Mouse (Mus musculus) heart, postnatal 0 days (tissue): ENCODE data around the gene Gm9045. TPM values are rescaled to one million over a fixed set of nuclear protein-coding genes. Genes with fewer than 3 reads are reported as not detected.
A peak's percentile ranks its signal among the peaks of the same experiment; 100 is the strongest.
"Not testable (repeated sequence)": the region's sequence is repeated elsewhere in the genome, so short reads cannot be mapped to it uniquely, and the experiment has no call there.

Experiments
- ATAC-seq: fragments of 200-750 bp; cut with Nextera tagmentation; 2 replicates; pipeline ENCODE4 v1.8.0; 2017; ENCODE audit warnings: low read depth, moderate number of reproducible peaks, moderate library complexity; ENCODE audit not compliant: insufficient read depth
- DNase-seq: peaks from one replicate; pipeline ENCODE4 v3.0.0-alpha.2; 2016; ENCODE audit warnings: low spot score
- H3K27ac ChIP-seq: fragments of 300-500 bp; sonication (generic); 2 replicates; pipeline ENCODE4 v1.5.1; 2014; ENCODE audit warnings: low read depth, mild to moderate bottlenecking
- H3K27me3 ChIP-seq: fragments of 300-500 bp; sonication (generic); 2 replicates; pipeline ENCODE4 v1.6.1; 2014; ENCODE audit warnings: low read length, mixed read lengths; ENCODE audit not compliant: control insufficient read depth, insufficient read depth
- H3K36me3 ChIP-seq: fragments of 300-500 bp; sonication (generic); replicated peaks from 2 replicates; pipeline ENCODE4 v1.6.1; 2014; ENCODE audit warnings: low read length, mixed read lengths; ENCODE audit not compliant: control insufficient read depth, insufficient read depth
- H3K4me1 ChIP-seq: fragments of 300-500 bp; sonication (generic); 2 replicates; pipeline ENCODE4 v1.6.1; 2014; ENCODE audit warnings: antibody characterized with exemption; ENCODE audit not compliant: control insufficient read depth, insufficient read depth
- H3K4me2 ChIP-seq: fragments of 300-500 bp; sonication (generic); 2 replicates; pipeline ENCODE4 v1.6.1; 2014; ENCODE audit warnings: low read depth, mild to moderate bottlenecking, low read length, moderate library complexity
- H3K4me3 ChIP-seq: fragments of 300-500 bp; sonication (generic); 2 replicates; pipeline ENCODE4 v1.5.1; 2014; ENCODE audit warnings: low read depth, low read length
- H3K9ac ChIP-seq: fragments of 300-500 bp; sonication (generic); replicated peaks from 2 replicates; pipeline ENCODE4 v1.6.1; 2014; ENCODE audit warnings: low read depth, low read length, mixed read lengths
- H3K9me3 ChIP-seq: fragments of 300-500 bp; sonication (generic); replicated peaks from 2 replicates; pipeline ENCODE4 v1.6.1; 2016; ENCODE audit warnings: low read length; ENCODE audit not compliant: control insufficient read depth
- CTCF ChIP-seq: IDR thresholded peaks from 2 replicates; pipeline ENCODE4 v1.5.1; 2016; ENCODE audit warnings: antibody characterized with exemption, control low read depth, low read depth
- EP300 ChIP-seq: IDR thresholded peaks from 2 replicates; pipeline ENCODE4 v1.6.1; 2016; ENCODE audit warnings: antibody characterized with exemption, low read depth
- WGBS: fragments of 180-500 bp; shearing (Covaris S2); extraction: QIAGEN DNeasy Blood & Tissue Kit; methylation state at CpG from one replicate; pipeline ENCODE4 v1.1.7; 2014; 5-methylcytosine and 5-hydroxymethylcytosine counted together
- polyA plus RNA-seq: library from polyadenylated mRNA; unstranded; fragments of >200 nt; fragmentation: Nextera tagmentation; extraction: Ambion mirVana; gene quantifications from 2 replicates; pipeline ENCODE4 v1.2.1, GENCODE M21; 2015
- total RNA-seq: library from RNA; depleted of rRNA; stranded (reverse); fragments of >200 nt; gene quantifications from 2 replicates; pipeline ENCODE4 v1.2.3, GENCODE M21; 2014; ENCODE audit warnings: low replicate concordance; rRNA removed

Gm9045 gene
- total RNA-seq = 0.08 TPM in 1 of 2 replicates, not detected in the other
- polyA plus RNA-seq = 0.05 TPM in 2 replicates

DNA sequence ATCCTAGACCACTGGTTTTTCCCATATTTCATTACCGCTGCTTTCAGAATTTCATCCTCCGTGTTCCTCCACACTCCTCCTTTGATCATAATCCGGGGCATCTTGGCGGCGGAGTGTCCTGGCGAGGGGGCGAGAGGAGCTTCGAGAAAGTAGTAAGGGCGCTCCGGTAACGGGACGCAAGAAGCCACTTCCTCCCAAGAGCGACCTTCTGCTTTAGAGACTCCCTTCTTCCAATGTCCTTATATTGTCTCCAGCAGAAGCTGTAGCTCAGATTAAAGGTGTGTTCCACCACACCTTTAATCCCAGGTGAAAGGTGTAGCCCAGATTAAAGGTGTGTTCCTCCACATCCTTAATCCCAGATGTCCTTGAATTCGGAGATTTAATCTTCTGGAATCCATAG, at the start of gene Gm9045:
TSS of gene Gm9045 (minus strand) at position 101 of the 400 bp plus-strand sequence.
- not testable (repeated sequence) for H3K4me3 ChIP-seq, H3K4me1 ChIP-seq, ATAC-seq, H3K9ac ChIP-seq, H3K4me2 ChIP-seq, H3K27ac ChIP-seq, H3K27me3 ChIP-seq, DNase-seq, H3K36me3 ChIP-seq, H3K9me3 ChIP-seq
- no CpG with 5 or more reads among the region's 14 CpGs for WGBS

DNA sequence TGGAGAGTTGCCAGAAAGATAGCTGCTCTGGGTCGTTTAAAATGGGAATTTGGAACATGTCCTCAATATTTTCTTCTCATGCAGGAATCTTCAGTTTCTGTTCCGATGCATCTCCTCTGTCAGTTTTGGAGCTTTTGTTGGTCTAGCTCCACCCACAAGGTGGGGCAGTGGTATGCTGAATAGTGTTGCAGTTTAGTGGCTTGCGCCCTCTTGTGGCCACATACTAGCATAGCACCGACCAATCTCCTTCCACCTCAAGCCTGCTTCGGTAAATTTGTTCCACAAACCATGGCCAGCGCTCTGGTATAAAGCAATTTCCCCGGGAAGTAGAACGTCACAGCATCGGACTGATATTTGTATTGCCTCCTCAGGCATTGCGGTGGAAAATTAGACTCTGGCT, 32.8 kb upstream of the Gm9045 start:
- Histone ChIP-seq H3K36me3 (no peaks in the 10 kb centered on the region), H3K9ac (no peak overlapping the region), H3K4me3 (no peak overlapping the region), H3K27me3 (no peaks in the 10 kb centered on the region), H3K4me1 (no peaks in the 10 kb centered on the region), H3K4me2 (peak overlapping the region; percentile 24; the same call in 1 of the 2 replicates), H3K9me3 (no peaks in the 10 kb centered on the region), H3K27ac (no peak overlapping the region)
- WGBS = 5% methylated on average over 10 of the region's 10 CpGs
- DNase-seq = peak; percentile 81
- peak; percentile 73 for ATAC-seq
- peak; percentile 99 for TF ChIP-seq CTCF
- TF ChIP-seq EP300 = no peak

DNA sequence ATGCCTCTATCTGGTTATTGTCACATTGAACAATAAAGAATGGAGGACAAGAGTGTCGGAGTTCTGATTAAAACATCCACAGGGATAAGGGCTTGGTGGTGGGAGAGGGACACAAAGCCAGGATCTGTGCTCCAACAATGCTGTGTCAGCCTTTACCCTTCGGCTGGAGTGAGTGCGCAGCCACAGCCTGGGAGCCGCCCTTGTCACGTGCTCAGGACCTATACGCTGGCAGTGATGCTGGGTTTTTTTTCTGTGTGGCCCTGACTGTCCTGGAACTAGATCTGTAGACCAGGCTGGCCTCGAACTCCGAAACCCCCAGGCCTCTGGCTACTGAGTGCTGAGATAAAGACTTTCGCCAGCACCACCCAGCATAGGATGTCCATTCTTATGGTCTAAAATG, 31.9 kb upstream of the Gm9045 start:
- WGBS = 87% methylated on average over 9 of the region's 9 CpGs
- no peak for ATAC-seq

DNA sequence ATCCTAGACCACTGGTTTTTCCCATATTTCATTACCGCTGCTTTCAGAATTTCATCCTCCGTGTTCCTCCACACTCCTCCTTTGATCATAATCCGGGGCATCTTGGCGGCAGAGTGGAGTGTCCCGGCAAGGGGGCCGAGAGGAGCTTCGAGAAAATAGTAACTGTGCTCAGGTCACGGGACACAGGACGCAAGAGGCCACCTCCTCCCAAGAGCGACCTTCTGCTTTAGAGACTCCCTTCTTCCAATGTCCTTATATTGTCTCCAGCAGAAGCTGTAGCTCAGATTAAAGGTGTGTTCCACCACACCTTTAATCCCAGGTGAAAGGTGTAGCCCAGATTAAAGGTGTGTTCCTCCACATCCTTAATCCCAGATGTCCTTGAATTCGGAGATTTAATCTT, 16.4 kb upstream of the Gm9045 start, which contains the start of gene Gm9049:
TSS of gene Gm9049 (minus strand) at position 101 of the 400 bp plus-strand sequence.
- H3K4me3 ChIP-seq, H3K4me1 ChIP-seq, H3K27ac ChIP-seq, H3K36me3 ChIP-seq, DNase-seq, H3K4me2 ChIP-seq, H3K9ac ChIP-seq, H3K27me3 ChIP-seq, ATAC-seq, H3K9me3 ChIP-seq: not testable (repeated sequence)
- WGBS = 100% methylated on average over 1 of the region's 11 CpGs

More for the DNA sequence above, 31.9 kb upstream of the Gm9045 start:
- Histone ChIP-seq H3K4me3 (no peak overlapping the region), H3K27me3 (no peaks in the 10 kb centered on the region), H3K9ac (no peak overlapping the region), H3K4me1 (no peaks in the 10 kb centered on the region), H3K27ac (no peak overlapping the region), H3K4me2 (no peak overlapping the region), H3K9me3 (no peaks in the 10 kb centered on the region), H3K36me3 (no peaks in the 10 kb centered on the region)
- DNase-seq = no peak
- TF ChIP-seq CTCF (no peak), EP300 (no peak)

DNA sequence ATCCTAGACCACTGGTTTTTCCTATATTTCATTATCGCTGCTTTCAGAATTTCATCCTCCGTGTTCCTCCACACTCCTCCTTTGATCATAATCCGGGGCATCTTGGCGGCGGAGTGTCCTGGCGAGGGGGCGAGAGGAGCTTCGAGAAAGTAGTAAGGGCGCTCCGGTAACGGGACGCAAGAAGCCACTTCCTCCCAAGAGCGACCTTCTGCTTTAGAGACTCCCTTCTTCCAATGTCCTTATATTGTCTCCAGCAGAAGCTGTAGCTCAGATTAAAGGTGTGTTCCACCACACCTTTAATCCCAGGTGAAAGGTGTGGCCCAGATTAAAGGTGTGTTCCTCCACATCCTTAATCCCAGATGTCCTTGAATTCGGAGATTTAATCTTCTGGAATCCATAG, 10.9 kb upstream of the Gm9045 start, which contains the start of gene Gm9048:
TSS of gene Gm9048 (minus strand) at position 101 of the 400 bp plus-strand sequence.
- WGBS = 86% methylated on average over 1 of the region's 14 CpGs
- not testable (repeated sequence) for DNase-seq

DNA sequence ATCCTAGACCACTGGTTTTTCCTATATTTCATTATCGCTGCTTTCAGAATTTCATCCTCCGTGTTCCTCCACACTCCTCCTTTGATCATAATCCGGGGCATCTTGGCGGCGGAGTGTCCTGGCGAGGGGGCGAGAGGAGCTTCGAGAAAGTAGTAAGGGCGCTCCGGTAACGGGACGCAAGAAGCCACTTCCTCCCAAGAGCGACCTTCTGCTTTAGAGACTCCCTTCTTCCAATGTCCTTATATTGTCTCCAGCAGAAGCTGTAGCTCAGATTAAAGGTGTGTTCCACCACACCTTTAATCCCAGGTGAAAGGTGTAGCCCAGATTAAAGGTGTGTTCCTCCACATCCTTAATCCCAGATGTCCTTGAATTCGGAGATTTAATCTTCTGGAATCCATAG, 5.5 kb upstream of the Gm9045 start, which contains the start of gene Gm9046:
TSS of gene Gm9046 (minus strand) at position 101 of the 400 bp plus-strand sequence.
- H3K4me3 ChIP-seq, ATAC-seq, H3K4me1 ChIP-seq, H3K9ac ChIP-seq, H3K9me3 ChIP-seq, H3K27ac ChIP-seq, H3K36me3 ChIP-seq, H3K27me3 ChIP-seq, H3K4me2 ChIP-seq, DNase-seq: not testable (repeated sequence)
- WGBS = no CpG with 5 or more reads among the region's 14 CpGs

More for the DNA sequence above, 10.9 kb upstream of the Gm9045 start, which contains the start of gene Gm9048:
- H3K36me3 ChIP-seq, H3K27ac ChIP-seq, H3K27me3 ChIP-seq, H3K4me3 ChIP-seq, H3K9me3 ChIP-seq, H3K9ac ChIP-seq, ATAC-seq, H3K4me2 ChIP-seq, H3K4me1 ChIP-seq: not testable (repeated sequence)

DNA sequence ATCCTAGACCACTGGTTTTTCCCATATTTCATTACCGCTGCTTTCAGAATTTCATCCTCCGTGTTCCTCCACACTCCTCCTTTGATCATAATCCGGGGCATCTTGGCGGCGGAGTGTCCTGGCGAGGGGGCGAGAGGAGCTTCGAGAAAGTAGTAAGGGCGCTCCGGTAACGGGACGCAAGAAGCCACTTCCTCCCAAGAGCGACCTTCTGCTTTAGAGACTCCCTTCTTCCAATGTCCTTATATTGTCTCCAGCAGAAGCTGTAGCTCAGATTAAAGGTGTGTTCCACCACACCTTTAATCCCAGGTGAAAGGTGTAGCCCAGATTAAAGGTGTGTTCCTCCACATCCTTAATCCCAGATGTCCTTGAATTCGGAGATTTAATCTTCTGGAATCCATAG, 5.3 kb downstream of the Gm9045 start, which contains the start of gene Gm9044:
TSS of gene Gm9044 (minus strand) at position 101 of the 400 bp plus-strand sequence.
- no CpG with 5 or more reads among the region's 14 CpGs for WGBS
- not testable (repeated sequence) for ATAC-seq, H3K4me2 ChIP-seq, H3K36me3 ChIP-seq, H3K4me3 ChIP-seq, H3K4me1 ChIP-seq, H3K27ac ChIP-seq, H3K9me3 ChIP-seq, H3K9ac ChIP-seq, DNase-seq, H3K27me3 ChIP-seq

DNA sequence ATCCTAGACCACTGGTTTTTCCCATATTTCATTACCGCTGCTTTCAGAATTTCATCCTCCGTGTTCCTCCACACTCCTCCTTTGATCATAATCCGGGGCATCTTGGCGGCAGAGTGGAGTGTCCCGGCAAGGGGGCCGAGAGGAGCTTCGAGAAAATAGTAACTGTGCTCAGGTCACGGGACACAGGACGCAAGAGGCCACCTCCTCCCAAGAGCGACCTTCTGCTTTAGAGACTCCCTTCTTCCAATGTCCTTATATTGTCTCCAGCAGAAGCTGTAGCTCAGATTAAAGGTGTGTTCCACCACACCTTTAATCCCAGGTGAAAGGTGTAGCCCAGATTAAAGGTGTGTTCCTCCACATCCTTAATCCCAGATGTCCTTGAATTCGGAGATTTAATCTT, 10.8 kb downstream of the Gm9045 start, which contains the start of gene Gm9040:
TSS of gene Gm9040 (minus strand) at position 101 of the 400 bp plus-strand sequence.
- WGBS = no CpG with 5 or more reads among the region's 11 CpGs
- not testable (repeated sequence) for H3K4me3 ChIP-seq, H3K4me2 ChIP-seq, H3K27ac ChIP-seq, H3K9me3 ChIP-seq, H3K4me1 ChIP-seq, H3K36me3 ChIP-seq, H3K9ac ChIP-seq, ATAC-seq, H3K27me3 ChIP-seq, DNase-seq
